Mouse (Mus musculus): ENCODE results near the gene Mindy2.

Gene Mindy2

DNA sequence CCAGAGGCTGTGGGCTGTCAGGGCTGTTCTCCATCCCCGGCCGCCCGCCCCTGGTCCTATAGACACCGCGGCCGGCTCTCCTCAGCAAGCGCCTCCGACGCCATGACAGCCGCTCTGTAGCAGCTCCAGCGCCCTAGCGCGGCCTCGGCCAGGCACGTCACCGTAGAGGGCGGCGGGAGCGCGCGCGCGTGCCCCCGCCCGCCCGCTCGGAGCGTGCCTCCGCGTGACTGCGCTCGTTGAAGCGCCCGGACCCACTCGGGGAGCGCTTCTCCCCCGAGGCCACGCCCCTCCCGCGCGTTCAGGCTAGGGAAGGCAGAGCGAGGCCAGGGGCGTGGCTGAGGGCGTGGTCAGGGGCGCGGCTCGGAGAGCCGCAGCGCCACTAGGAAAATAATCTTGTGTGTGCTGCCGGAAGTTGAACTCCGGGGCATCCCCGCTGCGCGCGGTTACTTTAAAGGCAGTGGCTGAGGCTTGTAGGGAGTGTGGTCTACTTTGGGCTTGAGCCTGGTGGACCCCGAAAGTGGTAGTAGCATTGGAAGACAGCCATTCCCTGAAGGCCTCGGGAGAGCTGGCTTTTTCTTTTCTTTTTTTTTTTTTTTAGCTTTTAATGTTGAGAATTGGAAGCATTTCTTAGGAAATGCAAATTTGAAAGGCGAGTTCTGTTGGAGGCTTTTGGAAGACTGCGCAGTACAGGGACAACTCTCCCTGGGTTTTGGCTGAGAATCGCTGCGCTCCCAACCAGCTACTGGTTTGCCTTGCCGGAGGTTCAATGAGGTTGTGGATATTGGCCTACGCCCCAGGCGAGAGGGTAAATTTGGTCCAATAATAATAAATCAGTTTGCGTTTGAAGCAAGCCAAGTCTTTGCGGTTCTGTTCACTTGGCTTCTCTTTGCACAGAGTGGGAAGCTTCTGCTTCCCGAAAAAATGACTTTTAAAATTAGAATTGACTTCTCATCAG, at the start of gene Mindy2:
TSS of gene Mindy2 (minus strand) at position 162 of the 955 bp plus-strand sequence.
- DNase-seq (ENCODE audit: low spot score) = peak; percentile 100

DNA sequence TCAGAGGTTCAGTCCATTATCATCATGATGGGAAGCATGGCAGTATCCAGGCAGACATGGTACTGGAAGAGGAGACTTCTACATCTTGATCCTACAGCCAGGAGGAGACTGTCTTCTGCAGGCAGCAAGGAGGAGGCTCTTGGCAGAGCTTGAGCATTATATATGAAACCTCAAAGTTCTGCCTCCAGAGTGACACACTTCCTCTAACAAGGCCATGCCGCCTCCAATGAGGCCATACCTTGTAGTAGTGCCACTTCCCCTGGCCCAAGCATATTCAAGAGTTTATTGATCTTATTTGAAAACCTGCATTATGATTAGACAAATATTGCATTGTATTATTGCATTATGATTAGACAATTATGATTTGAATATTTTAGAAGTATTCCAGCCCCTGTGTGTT, 49.5 kb upstream of the Mindy2 start:
- no peak for DNase-seq (ENCODE audit: low spot score)

DNA sequence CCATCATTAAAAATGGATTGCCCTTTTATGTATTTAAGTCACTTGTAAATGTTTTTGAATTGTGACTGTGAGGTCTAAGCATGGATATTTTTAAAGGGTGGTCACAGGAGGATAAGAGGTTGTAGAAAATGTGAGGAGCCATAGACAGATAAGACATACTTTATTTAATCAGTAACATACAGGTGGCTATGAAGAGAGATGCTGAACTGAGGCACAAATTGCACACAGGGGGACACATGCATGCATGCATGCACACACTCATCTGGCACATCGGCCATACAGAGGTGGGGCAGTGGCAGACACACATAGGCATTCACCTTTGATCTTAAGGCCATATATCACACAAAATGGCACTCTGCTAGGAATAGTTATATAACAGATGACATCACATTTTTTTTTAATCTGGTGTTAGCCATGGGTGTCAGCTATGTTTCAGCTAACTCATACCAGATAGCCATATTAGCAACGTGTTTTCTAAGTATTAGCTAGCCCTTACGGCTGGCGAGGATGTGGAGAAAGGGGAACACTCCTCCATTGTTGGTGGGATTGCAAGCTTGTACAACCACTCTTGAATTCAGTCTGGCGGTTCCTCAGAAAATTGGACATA, 46.7 kb upstream of the Mindy2 start:
- DNase-seq (ENCODE audit: low spot score) = no peak

DNA sequence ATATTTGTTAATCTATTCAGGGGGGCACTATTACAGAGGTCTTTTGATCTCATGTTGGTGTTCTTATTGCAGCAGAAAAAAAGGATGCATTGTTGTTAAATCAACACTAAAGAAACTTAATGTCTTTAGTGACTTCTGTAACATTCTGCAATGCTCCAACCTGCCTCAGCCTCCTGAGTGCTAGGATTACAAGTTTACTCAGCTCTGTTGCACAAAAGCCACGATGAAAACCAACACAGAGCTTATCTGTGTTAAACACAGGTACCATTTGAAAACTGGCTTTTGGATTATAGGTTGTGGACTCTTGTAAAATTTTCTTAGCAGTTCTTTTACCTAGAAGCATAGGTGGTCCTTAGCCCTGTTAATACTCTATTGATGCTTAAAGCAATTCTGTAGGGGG, 41.1 kb upstream of the Mindy2 start:
- no peak for DNase-seq (ENCODE audit: low spot score)

DNA sequence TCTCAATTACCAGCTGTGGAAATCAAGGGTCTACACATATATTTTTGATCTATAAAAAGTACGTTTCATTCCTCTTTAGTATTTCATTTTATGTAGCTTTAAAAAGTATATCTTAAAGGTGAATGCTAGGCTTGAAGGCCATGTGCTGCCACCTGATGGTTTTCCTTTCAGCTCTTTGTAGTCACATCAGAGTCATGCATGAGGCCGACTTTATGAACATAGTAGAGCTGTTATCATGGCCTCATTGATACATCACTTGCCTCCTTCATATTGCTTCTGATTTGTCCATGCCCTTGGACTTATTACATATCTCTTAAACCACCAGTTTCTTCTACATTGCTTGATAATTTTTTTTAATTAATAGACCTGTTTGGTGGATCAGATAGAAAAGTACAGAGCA, 38.7 kb upstream of the Mindy2 start:
- DNase-seq (ENCODE audit: low spot score) = no peak

DNA sequence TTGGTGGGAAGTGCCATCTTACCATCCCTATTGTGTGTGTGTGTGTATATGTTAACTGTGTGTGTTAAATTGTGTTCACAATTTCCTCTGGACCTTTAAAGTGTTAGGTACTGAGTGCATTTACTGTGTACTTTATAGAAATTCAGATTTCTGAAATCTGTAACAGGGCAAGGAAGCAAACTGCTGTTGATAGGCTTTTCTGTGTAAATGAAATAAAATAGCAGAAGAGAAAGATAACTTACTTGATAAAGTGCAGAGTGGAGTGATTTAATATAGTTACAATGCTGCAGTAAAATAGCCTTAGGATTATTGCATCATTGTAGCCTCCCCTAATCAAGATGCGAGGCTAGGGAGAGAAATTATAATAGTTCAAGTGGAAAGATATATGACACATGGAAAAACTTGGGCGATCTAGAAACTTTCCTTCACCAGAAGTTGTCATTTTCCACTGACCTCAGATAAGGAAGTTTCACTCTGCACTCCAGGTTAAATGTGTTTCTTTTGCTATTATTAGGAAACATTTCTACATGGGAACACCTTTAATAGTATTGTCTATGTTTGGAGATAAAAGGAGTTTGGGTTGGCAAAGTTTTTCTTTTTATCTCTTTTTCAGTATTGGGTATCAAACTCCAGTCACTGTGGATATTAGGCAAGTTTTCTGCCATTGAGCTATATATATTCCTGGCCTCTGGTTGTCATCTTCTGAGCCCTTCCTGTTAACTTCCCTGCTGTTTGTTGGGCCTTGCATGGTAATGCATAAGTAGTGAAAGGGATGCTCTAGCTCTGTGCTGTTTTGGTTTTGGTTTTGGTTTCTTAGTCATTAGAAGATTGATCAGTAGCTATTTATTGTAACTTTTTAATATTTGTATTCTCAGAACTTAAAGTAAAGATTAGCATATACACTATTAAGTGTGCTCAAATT, 35.1 kb upstream of the Mindy2 start:
- no peak for DNase-seq (ENCODE audit: low spot score)

DNA sequence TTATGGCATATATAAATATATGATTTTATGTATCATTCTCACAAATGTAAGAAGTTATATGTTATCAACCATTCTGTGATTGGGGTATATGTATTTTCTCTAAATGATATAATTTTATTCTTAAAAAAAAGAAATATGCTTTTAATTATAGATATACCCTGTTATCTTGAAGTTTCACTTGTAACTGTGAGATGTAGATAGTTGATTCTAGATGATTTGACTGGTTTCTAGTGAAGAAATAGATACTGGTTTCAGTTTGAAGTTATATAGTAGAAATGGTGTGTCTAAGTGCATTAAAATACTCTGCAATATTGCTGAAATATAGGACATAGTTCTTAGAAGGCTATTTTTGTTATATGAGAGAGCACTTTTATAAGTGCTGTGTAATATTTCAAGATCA, 33.6 kb upstream of the Mindy2 start:
- no peak for DNase-seq (ENCODE audit: low spot score)

DNA sequence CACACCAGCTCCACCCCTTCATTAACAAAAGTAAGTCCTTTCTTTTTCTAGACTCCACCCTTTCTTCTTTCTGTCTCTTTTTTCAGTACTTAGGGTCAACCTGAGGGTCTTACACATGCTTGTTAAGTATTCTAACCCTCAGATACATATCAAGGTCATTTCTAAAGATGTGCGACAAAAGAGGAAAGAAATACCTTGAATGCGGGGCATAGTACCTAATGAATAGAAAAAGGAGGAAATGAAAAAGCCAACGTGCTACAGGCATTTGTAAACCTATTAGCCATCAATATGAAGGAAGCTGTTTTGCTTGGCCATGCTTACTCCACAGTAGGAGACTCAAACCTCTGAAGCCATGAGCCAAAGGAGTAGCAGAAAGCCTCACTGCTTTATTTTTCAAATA, 33.0 kb upstream of the Mindy2 start:
- no peak for DNase-seq (ENCODE audit: low spot score)

DNA sequence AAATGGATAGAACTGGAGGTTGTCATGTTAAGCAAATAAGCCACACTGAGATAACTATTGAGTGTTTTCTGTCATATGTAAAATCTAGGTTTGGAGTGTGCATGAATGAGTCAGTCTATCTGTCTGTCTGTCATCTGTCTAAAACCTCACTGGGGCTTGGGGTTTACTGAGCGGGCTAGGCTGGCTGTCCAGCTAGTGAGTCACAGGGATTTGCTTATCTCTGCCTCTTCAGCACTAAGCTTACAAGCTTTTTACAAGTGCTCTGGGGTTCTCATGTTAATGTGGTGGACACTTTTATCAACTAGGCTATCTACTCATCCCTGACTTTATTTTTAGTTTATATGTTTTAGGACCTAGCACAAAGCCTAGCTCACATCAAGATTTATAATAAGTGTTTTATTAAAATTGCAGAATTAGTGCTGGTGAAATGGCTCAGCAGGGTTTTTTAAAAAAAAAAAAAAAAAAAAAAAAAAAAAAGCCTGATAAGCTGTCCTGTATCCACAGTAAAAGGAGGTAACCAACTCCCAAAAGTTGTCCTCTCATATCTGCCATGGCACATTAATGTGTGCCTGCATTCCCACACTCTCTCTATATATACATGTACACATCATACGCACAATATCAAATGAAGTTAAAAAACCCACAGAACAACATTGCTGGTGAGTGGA, 31.5 kb upstream of the Mindy2 start:
- DNase-seq (ENCODE audit: low spot score) = no peak

DNA sequence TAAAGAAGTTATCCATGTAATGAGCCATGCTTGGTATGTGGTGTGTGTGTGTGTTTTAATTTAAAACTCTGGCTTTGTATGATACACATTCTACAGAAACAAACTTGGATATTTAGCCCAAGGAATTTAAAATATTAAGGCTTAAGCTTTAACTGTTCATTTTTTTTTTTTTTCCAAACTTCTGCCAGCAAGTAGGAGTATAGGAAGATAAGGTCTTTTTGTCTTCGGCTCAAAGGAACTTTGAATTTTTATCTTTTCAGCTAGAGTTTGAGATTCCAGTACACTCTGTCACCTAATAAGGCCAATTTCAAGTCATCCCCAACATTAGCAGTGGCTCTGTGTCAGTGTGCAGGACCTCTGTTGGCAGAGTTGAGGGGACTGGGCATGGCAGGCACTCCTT, 25.2 kb upstream of the Mindy2 start:
- no peak for DNase-seq (ENCODE audit: low spot score)

DNA sequence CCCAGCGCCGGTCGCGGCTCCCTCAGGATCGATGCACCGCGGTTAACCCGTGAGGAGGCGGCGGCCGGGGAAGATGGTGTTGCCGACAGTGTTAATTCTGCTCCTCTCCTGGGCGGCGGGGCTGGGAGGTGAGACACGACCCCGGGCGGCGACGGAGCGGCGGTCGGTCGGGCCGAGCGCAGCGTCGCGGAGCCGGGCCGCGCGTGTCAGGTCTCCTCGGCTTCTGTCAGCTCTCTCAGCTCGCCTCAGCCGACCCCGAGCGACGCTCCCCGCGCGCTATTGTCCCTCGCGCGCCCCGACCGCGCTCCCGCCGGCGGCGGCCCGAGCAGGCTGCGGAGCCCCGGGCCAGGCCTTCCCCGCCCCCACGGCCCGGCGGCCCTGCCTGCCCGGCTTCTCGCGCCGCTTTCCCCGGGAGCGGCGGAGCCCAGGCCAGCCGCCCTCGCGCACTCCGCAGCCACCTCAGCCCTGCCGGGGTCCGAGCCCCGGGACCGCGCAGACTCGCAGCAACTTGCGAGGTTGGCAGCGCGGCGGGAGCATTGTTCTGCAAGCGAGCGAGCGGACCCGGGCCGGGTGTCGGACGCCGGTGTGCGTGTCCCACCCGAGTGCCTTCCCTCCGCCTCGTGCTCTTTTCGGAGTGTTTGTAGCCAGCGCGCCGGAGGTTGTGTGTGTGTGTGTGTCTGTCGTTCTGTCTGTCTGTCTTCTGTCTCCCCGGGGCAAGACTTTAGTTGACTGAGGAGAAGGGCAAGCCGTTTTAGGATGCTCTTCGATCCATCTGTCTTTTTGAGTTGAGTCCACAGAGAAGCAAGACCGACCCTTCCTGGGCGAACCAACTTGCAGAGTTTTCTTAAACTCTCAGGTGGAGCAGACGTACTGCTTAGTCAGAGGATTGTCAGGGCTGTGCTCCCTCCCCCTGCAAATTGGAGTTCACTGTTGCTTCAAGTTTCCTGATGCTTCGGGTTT, 22.4 kb upstream of the Mindy2 start:
- DNase-seq (ENCODE audit: low spot score) = peak; percentile 77

DNA sequence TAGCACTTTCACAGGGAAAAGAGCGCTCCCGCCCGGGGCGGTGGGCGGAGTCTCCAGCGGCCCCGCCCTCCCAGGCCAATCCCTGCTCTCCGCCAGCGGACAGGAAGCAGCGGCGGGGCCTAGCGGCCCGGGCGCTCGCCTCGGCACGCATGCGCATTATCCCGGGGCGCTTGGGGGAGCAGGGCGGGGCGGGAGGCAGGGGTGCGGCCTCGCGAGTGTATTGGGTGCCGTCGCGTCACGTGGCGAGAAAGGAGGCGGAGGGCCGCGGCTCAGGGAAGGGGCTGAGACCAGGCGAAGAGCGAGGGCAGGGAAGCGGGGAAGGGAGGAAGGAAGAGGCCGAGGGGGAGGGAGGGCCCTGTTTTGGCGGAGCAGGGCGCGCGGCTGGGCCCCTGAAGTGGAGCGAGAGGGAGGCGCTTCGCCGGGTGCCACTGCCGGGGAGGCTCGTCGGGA, 21.7 kb upstream of the Mindy2 start, which contains the start of gene Adam10:
TSS of gene Adam10 (plus strand) at position 316 of the 450 bp plus-strand sequence.
- DNase-seq (ENCODE audit: low spot score) = peak; percentile 99

DNA sequence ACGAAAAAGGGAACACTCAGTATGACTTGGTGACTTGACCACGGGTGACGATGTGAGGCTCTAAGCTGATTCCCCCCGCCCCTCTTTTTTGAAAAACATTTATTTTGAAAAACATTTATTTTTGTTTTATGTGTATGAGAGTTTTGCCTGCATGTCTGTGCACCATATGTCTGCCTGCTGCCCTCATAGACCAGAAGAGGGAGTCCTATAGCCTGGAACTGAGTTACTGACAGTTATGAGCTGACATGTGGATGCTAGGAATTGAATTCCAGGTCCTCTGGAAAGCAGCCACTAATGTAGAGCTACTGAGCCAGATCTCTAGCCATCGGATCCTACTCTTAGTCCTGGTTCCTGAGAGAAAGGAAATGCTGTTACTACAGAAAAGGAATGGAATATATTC, 19.0 kb upstream of the Mindy2 start:
- no peak for DNase-seq (ENCODE audit: low spot score)

DNA sequence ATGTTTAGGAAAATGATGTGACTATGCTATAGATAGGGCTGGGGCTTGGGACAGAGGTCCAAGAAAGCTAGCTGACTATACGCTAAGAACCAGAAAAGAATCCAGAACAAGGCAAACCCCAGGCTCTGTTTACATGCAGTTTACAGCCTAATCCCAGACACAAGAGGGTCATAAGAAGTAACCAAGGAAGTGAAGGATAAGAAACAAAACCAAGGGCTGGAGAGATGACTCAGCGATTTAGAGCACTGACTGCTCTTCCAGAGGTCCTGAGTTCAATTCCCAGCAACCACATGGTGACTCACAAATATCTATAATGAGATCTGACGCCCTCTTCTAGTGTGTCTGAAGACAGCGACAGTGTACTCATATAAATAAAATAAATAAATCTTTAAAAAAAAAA, 18.1 kb upstream of the Mindy2 start:
- no peak for DNase-seq (ENCODE audit: low spot score)

DNA sequence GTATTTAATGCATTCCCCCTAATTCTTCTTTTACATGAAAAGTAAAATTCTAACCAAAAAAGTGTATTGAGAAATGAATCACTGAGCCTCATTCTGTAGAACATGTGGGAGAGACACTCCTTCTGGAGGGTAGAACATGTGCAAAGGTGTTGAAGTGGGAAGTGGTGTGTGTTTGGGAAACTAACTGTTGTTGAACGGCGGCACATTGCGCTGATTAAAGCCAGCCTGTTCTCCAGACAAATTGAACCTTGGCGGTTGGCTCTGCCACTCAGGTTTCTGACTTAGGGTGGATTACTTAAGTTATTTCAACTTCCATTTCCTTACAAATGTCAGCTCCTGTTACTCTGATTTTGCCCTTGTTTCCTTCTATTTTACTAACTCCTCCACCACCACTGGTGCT, 16.7 kb upstream of the Mindy2 start:
- DNase-seq (ENCODE audit: low spot score) = no peak

DNA sequence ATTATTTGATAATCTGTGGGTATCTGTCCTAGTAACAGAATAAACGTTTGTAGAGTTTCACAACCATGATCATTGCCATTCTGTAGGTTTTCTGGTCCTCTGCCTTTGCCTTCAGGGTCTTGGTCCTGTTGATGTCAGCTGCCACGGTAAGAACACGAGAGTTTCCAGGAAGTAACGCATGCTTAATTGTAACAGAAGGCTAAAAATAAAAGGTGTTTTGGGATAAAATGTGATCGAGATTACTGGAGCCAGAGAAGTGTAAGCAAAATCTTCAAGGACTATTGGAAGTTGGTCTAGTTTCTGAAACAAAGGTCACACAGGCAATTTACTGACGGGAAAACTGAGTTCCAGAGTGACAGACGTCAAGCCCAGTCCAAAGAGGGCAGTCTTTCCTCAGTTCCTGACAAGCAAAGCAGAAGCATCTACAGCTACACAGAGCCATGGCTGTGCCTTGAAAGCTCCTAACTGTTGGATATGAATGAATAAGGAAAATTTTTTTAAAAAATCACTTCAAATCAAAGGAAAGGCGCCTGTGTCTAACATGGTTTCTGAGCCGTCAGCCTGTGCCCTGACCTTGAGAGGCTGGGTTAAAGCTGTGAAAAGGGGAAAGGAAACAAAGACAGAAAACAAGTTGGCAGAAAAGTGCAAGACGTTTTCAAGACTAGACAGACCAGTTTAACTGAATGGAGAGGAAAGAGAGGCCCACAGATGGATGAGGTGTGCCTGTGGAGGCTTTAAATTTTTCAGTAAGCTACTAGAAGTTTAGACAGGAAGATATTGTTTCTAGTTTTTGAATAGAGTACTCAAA, 15.0 kb upstream of the Mindy2 start:
- no peak for DNase-seq (ENCODE audit: low spot score)

DNA sequence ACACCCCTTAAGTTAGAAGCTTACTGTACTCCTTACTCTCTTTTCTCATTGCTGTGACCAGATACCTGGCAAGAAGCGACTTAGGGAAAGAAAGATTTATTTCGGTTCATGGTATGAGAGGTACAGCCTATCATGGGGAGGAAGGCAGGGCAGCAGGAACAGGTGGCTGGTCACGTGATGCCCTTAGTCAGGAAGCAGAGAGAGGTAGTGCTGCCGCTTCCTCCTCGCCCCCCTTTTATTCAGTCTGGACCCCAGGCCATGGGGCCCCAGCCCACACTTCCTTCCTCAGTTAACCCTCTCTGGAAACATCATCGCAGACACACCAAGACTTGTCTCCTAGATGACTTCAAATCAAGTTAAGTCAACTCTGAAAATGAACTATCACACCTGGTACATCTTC, 14.3 kb upstream of the Mindy2 start:
- no peak for DNase-seq (ENCODE audit: low spot score)

DNA sequence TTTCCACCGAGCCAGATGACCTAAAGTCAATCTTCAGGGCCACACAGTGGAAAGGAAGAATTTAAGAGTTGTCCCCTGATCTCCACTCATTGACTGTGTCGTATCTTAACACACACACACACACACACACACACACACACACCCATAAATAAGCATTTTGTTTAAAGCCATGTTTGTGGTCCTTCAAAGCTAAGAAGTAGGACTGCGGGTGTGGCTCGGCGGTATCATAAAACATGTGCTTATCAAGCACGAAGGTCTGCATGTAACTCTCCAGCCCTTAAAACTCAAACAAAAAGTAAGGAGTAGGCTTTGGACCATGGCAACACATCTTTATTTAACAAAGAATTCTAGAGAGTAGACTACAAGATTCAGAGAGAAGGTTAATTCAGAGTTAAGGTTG, 13.4 kb upstream of the Mindy2 start:
- no peak for DNase-seq (ENCODE audit: low spot score)

DNA sequence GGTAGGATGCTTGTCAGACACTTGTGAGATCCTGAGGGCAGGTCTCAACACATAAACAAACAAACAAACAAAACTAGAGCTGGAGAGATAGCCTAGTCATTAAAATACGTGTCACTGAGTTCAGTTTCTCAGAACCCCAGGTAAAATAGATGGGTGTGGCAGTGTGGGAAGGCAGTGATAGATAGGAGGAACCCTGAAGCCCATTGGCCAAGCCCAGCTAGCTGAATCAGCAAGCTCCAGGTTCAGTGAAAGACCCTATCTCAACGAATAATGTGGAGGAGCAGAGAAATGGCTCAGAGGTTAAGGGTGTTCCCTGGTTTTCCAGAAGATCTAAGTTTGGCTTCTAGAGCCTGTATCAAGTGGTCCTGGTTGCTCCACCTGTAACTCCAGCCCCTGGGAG, 12.2 kb upstream of the Mindy2 start:
- DNase-seq (ENCODE audit: low spot score) = no peak

DNA sequence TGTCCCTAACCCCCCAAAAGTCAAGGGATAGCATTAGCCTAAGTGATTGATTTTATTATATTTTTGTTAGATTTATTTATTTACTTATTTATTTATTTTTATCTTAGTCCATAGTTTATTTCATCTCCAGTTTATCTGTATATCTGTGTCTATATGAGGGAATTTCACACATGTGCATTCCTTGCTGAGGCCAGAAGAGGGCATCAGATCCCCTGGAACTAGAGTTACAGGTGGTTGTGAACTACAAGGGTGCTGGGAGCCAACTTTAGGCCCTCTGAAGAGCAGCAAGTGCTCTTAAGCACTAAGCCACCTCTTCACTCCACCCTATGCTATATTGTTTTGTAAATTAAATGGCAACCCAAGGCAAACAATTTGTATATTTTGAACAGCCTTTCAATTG, 11.1 kb upstream of the Mindy2 start:
- no peak for DNase-seq (ENCODE audit: low spot score)
